Mouse (Mus musculus) limb, embryonic 11.5 days (tissue): ENCODE measurements at regions not wholly inside any gene's neighbourhood (a gene's known extent, or its start where the extent isn't known, plus 50 kb on each side); places are given as distances from the start of the nearest gene placed in this dataset.
A peak's percentile ranks its signal among the peaks of the same experiment; 100 is the strongest.

Experiments used
- ATAC-seq: fragments of 200-750 bp; cut with Nextera tagmentation; 2 replicates; pipeline ENCODE4 v1.8.0; 2017; ENCODE audit warnings: low read depth; ENCODE audit not compliant: insufficient number of reproducible peaks, low FRiP score, low TSS enrichment
- DNase-seq: peaks from one replicate; pipeline ENCODE4 v3.0.0-alpha.2; 2015; ENCODE audit warnings: low spot score
- H3K27ac ChIP-seq: fragments of 300-500 bp; sonication (generic); replicated peaks from 2 replicates; pipeline ENCODE4 v1.5.1; 2014; ENCODE audit warnings: low read depth, mild to moderate bottlenecking, low read length
- H3K27me3 ChIP-seq: fragments of 300-500 bp; sonication (generic); 2 replicates; pipeline ENCODE4 v1.6.1; 2014; ENCODE audit warnings: mild to moderate bottlenecking, low read length, mixed read lengths; ENCODE audit not compliant: control insufficient read depth, insufficient read depth
- H3K36me3 ChIP-seq: fragments of 300-500 bp; sonication (generic); 2 replicates; pipeline ENCODE4 v1.6.1; 2014; ENCODE audit warnings: mild to moderate bottlenecking, low read length, moderate library complexity, mixed read lengths; ENCODE audit not compliant: control insufficient read depth, insufficient read depth
- H3K4me1 ChIP-seq: fragments of 300-500 bp; sonication (generic); 2 replicates; pipeline ENCODE4 v1.6.1; 2014; ENCODE audit warnings: low read length, mixed read lengths; ENCODE audit not compliant: control insufficient read depth, insufficient read depth
- H3K4me2 ChIP-seq: fragments of 300-500 bp; sonication (generic); 2 replicates; pipeline ENCODE4 v1.6.1; 2014; ENCODE audit warnings: low read depth, mild to moderate bottlenecking, moderate library complexity; ENCODE audit not compliant: severe bottlenecking
- H3K4me3 ChIP-seq: fragments of 300-500 bp; sonication (generic); 2 replicates; pipeline ENCODE4 v1.5.1; 2014; ENCODE audit warnings: low read depth, low read length
- H3K9ac ChIP-seq: fragments of 300-500 bp; sonication (generic); 2 replicates; pipeline ENCODE4 v1.6.1; 2014; ENCODE audit warnings: mild to moderate bottlenecking, low read length
- H3K9me3 ChIP-seq: fragments of 300-500 bp; sonication (generic); 2 replicates; pipeline ENCODE4 v1.6.1; 2016; ENCODE audit warnings: low read length; ENCODE audit not compliant: control insufficient read depth
- WGBS: fragments of 180-500 bp; shearing (Covaris S2); extraction: QIAGEN DNeasy Blood & Tissue Kit; methylation state at CpG from one replicate; pipeline ENCODE4 v1.1.7; 2014; 5-methylcytosine and 5-hydroxymethylcytosine counted together

- peaks cover 9% of the 10 kb centered on the region for H3K4me1 ChIP-seq
- H3K27ac ChIP-seq: no peak overlapping the region
- 95% methylated on average over 3 of the region's 3 CpGs for WGBS
- no peak overlapping the region for H3K4me2 ChIP-seq
- no peak for DNase-seq
- no peak overlapping the region for H3K9ac ChIP-seq
- H3K4me3 ChIP-seq: no peak overlapping the region
- no peaks in the 10 kb centered on the region for H3K36me3 ChIP-seq
- peak; percentile 22; the same call in 1 of the 2 replicates for ATAC-seq
- H3K27me3 ChIP-seq: no peaks in the 10 kb centered on the region
- no peaks in the 10 kb centered on the region for H3K9me3 ChIP-seq
Observed at GRCm38 (mm10) chr5:111630313-111630844, 103.3 kb upstream of the Gm26897 start.

GRCm38 (mm10) chr5:111631572-111632161 lies 102.1 kb upstream of the Gm26897 start:
- no peak overlapping the region for H3K4me3 ChIP-seq

GRCm38 (mm10) chr5:111635092-111635491 lies 98.6 kb upstream of the Gm26897 start:
- peaks cover 11% of the 10 kb centered on the region for H3K4me1 ChIP-seq
- H3K27ac ChIP-seq: no peak overlapping the region
- no peak overlapping the region for H3K9ac ChIP-seq

More at GRCm38 (mm10) chr5:111631572-111632161, 102.1 kb upstream of the Gm26897 start:
- Histone ChIP-seq H3K9me3 (no peaks in the 10 kb centered on the region), H3K27me3 (no peaks in the 10 kb centered on the region), H3K4me1 (peaks cover 9% of the 10 kb centered on the region), H3K36me3 (no peaks in the 10 kb centered on the region), H3K9ac (peak overlapping the region; percentile 49; the same call in 1 of the 2 replicates), H3K27ac (peak overlapping the region; percentile 43; the same call in 1 of the 2 replicates), H3K4me2 (no peak overlapping the region)
- ATAC-seq: peak; percentile 33; the same call in 1 of the 2 replicates
- 19% methylated on average over 18 of the region's 18 CpGs for WGBS
- peak; percentile 70 for DNase-seq

GRCm38 (mm10) chr5:111636969-111637368 lies 96.8 kb upstream of the Gm26897 start:
- 63% methylated on average over 4 of the region's 4 CpGs for WGBS
- Histone ChIP-seq H3K4me3 (no peak overlapping the region), H3K27me3 (peaks cover 11% of the 10 kb centered on the region; the same call in 1 of the 2 replicates), H3K36me3 (no peaks in the 10 kb centered on the region), H3K4me2 (no peak overlapping the region), H3K9ac (no peak overlapping the region), H3K4me1 (0 out of 2 replicates have a peak, but pooled peaks cover 2% of the 10 kb centered on the region), H3K27ac (no peak overlapping the region), H3K9me3 (no peaks in the 10 kb centered on the region)
- ATAC-seq (no peak), DNase-seq (no peak)

More at GRCm38 (mm10) chr5:111635092-111635491, 98.6 kb upstream of the Gm26897 start:
- Histone ChIP-seq H3K36me3 (no peaks in the 10 kb centered on the region), H3K27me3 (peaks cover 6% of the 10 kb centered on the region; the same call in 1 of the 2 replicates), H3K4me2 (no peak overlapping the region), H3K4me3 (no peak overlapping the region), H3K9me3 (no peaks in the 10 kb centered on the region)
- 77% methylated on average over 5 of the region's 5 CpGs for WGBS
- no peak for ATAC-seq
- no peak for DNase-seq

- H3K36me3 ChIP-seq: no peaks in the 10 kb centered on the region
- WGBS: 55% methylated on average over 7 of the region's 7 CpGs
- 0 out of 2 replicates have a peak, but pooled peaks cover 2% of the 10 kb centered on the region for H3K4me1 ChIP-seq
- no peak overlapping the region for H3K9ac ChIP-seq
- no peak overlapping the region for H3K4me3 ChIP-seq
- H3K4me2 ChIP-seq: no peak overlapping the region
- H3K27ac ChIP-seq: no peak overlapping the region
- H3K27me3 ChIP-seq: peaks cover 11% of the 10 kb centered on the region; the same call in 1 of the 2 replicates
- DNase-seq (no peak), ATAC-seq (0 out of 2 replicates have a peak, but pooled peaks have one; percentile 4)
- H3K9me3 ChIP-seq: no peaks in the 10 kb centered on the region
Observed at GRCm38 (mm10) chr5:111638306-111638705, 95.4 kb upstream of the Gm26897 start.

GRCm38 (mm10) chr5:111639476-111640287 lies 94.0 kb upstream of the Gm26897 start:
- no peak overlapping the region for H3K27ac ChIP-seq
- peak overlapping the region; percentile 5; the same call in 1 of the 2 replicates for H3K4me3 ChIP-seq
- peak overlapping the region; percentile 18; the same call in 1 of the 2 replicates for H3K9ac ChIP-seq
- H3K27me3 ChIP-seq: peaks cover 11% of the 10 kb centered on the region; the same call in 1 of the 2 replicates
- DNase-seq (no peak), ATAC-seq (no peak)
- 0 out of 2 replicates have a peak, but pooled peaks cover 2% of the 10 kb centered on the region for H3K4me1 ChIP-seq
- no peaks in the 10 kb centered on the region for H3K36me3 ChIP-seq
- peak overlapping the region; percentile 33 for H3K4me2 ChIP-seq
- WGBS: 4% methylated on average over 29 of the region's 29 CpGs
- no peaks in the 10 kb centered on the region for H3K9me3 ChIP-seq

- Histone ChIP-seq H3K9me3 (no peaks in the 10 kb centered on the region), H3K9ac (0 out of 2 replicates have a peak overlapping the region, but pooled peaks have one; percentile 2), H3K36me3 (no peaks in the 10 kb centered on the region), H3K4me3 (no peak overlapping the region), H3K4me1 (0 out of 2 replicates have a peak, but pooled peaks cover 2% of the 10 kb centered on the region), H3K27me3 (peaks cover 11% of the 10 kb centered on the region; the same call in 1 of the 2 replicates), H3K4me2 (no peak overlapping the region), H3K27ac (no peak overlapping the region)
- DNase-seq: no peak
- no peak for ATAC-seq
- 58% methylated on average over 7 of the region's 7 CpGs for WGBS
Observed at GRCm38 (mm10) chr5:111640976-111641375, 92.7 kb upstream of the Gm26897 start.

- Histone ChIP-seq H3K36me3 (no peaks in the 10 kb centered on the region), H3K27ac (no peak overlapping the region), H3K4me3 (no peak overlapping the region), H3K9me3 (no peaks in the 10 kb centered on the region), H3K9ac (no peak overlapping the region), H3K4me1 (0 out of 2 replicates have a peak, but pooled peaks cover 2% of the 10 kb centered on the region), H3K27me3 (peaks cover 11% of the 10 kb centered on the region; the same call in 1 of the 2 replicates), H3K4me2 (no peak overlapping the region)
- DNase-seq (no peak), ATAC-seq (no peak)
- WGBS: 80% methylated on average over 4 of the region's 4 CpGs
Observed at GRCm38 (mm10) chr5:111641685-111642084, 92.0 kb upstream of the Gm26897 start.
